Mouse (Mus musculus) small intestine, adult 2 months (tissue): ENCODE measurements around the gene Gm10271.

Source experiments
- CTCF ChIP-seq: fragments of 200-500 bp; IDR thresholded peaks from 2 replicates; pipeline ENCODE4 v1.5.1; 2012; ENCODE audit warnings: low read depth, mild to moderate bottlenecking, control low read depth, inconsistent platforms, low read length, moderate library complexity, mixed read lengths; ENCODE audit not compliant: insufficient replicate concordance, insufficient read length; ENCODE audit errors: extremely low read depth
- POLR2A ChIP-seq: fragments of 200-500 bp; IDR thresholded peaks from 2 replicates; pipeline ENCODE4 v1.6.1; 2012; ENCODE audit warnings: low read depth, mild to moderate bottlenecking, control low read depth, inconsistent platforms, low read length, moderate library complexity

GRCm38 (mm10) chr10:116920641-116921040 lies 51.8 kb downstream of the Gm10271 start:
- TF ChIP-seq CTCF (no peak), POLR2A (no peak)
